Mouse (Mus musculus) gastrocnemius, postnatal 36 days (tissue): Measurements from ENCODE around the gene Sqor. TPM values are rescaled to one million over a fixed set of nuclear protein-coding genes. Genes with fewer than 3 reads are reported as not detected.

Experiments
- DNase-seq, 2 experiments: peaks; one replicate each; pipeline ENCODE4 v3.0.0; 2022
- intact Hi-C: fragments of 180-260 bp; cut with DNase I; formaldehyde crosslinking; loops from one replicate; pipeline ENCODE4 v1.15.1; 2025
- total RNA-seq, 2 experiments: library from RNA; stranded (reverse); gene quantifications; 2 replicates each; pipeline ENCODE4 v1.2.3; 2021

The Sqor gene
- total RNA-seq, 2 experiments from 2014 or later = 25.2 to 25.4 TPM

- DNase-seq = no peak
- intact Hi-C loops = no loop called here
These were observed 16.7 kb downstream of the Sqor start for GRCm38 (mm10) chr2:122781590-122782356.

DNA sequence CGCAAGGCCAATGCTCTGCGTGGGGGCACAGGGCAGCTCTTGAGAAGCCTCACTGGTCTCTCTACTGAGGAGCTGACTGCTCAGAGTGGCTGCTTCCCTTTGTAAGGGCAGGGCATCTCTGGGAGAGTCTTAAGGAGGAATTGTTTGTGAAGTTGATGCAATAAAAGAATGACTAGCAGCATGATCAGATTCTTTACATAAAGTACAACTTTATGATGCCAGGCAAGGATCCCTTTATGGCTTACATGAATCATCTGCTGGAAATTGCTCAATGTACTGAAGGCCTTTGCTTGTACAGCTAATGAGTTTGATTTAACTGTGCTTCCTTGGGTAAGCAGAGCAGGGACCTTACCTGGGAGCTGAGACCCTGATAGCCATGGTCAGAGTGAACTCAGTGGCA is 18.7 kb downstream of the Sqor start:
- no peak for DNase-seq
- intact Hi-C loops = no loop called here

DNA sequence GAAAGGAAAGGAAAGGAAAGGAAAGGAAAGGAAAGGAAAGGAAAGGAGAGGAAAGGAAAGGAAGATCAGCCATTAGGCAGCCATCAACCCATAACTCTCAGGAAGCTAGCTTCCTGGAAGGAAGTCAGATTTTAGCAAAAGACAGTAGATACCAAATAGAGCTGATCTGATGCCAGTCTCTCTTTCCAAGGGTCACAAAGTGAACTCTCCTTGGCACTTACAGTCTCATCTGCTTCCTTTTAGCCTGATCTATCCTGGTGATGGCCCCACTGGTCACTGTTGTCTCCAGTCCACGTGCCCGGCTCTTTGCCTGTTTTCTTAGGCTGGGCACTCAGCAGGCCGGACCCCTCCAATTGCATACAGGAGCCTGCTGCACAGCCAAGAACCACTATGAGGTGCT is 19.7 kb downstream of the Sqor start:
- intact Hi-C loops = no loop called here
- no peak for DNase-seq

DNA sequence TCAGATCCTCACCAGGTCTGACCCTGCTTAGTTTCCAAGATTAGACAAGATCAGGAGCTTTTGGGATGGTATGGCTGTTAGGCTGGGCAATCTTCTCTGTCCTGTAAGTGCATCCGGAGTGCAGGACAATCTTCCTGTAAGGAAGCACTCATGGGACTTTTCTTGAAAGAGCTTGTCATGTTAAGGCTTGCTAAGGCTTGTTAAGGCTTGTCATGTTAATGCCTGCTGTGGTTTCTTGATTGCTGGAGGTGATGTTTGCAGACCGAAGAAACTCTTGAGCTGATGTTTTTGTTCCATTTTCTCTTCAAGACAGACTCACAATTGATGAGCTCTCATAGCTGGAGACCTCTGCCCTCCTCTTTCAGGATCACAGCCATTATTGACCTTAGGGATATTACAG is 21.1 kb downstream of the Sqor start:
- intact Hi-C loops = no loop called here
- no peak for DNase-seq

DNA sequence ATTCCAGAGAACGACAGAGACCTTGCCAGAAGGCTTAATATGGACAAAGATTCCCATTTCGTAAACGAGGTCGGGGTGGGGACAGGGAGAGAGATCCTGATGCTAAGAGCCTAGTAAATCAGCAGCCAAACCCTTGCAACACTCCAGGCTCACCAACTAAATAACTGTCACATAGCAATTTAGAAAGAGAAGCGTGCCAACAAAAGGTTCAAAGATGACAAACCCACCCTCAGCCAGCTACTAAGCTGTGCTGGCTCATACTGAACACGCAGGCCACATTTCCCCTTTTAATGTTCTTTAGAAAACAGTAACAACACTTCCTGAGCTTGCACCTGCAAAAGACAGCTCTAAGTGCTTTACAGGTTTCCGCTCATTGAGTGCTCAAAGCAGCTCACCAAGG is 24.3 kb downstream of the Sqor start:
- no peak for DNase-seq

GRCm38 (mm10) chr2:122789730-122790129 is 24.7 kb downstream of the Sqor start:
- intact Hi-C loops = no loop called here

More for the DNA sequence above, 24.3 kb downstream of the Sqor start:
- intact Hi-C loops = no loop called here

GRCm38 (mm10) chr2:122804392-122804791 is 39.4 kb downstream of the Sqor start:
- intact Hi-C loops = no loop called here
- no peak for DNase-seq

More at GRCm38 (mm10) chr2:122789730-122790129, 24.7 kb downstream of the Sqor start:
- no peak for DNase-seq

DNA sequence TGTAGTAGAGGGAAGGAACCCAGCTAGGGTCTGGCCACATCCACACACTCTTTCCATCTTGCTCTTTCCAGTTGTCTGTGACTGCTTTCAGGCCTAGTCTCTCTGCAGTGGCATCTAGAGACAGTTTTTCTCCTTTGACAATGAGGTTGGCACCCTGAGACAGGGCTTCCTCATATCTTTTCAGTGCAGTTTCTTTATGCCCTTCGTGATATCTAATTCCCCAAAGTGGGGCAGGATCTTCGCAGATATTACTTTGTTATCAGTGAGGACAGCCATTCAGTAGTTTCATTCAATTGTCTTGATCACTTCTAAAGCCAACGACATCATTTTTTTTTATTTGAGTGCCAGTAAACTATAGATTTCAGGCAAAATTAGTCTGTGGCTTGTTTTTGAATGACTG is 41.0 kb downstream of the Sqor start:
- DNase-seq = no peak
- intact Hi-C loops = no loop called here

DNA sequence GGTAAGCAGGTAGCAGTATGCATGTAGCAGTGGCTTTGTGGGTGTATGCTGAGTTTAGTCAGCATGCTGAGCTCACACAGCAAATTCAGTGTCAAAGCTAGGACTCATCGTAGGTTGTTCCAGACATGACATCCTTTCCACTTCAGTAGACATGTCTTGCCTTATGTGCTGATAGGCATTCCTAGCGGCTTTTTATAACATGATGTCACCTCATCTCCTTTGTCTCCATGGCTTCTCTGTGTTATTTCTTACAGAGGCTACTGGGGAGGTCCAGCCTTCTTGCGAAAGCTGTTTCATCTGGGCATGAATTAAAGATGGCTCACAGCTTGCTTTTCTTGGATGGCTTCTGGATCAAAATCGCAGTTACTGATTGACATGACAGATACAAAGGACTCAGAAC is 44.0 kb downstream of the Sqor start:
- no peak for DNase-seq
- intact Hi-C loops = no loop called here

GRCm38 (mm10) chr2:122816986-122817385 is 51.9 kb downstream of the Sqor start:
- intact Hi-C loops = no loop called here
- DNase-seq = no peak

- no peak for DNase-seq
- intact Hi-C loops = no loop called here
These were observed 56.2 kb downstream of the Sqor start for GRCm38 (mm10) chr2:122821246-122821645.

DNA sequence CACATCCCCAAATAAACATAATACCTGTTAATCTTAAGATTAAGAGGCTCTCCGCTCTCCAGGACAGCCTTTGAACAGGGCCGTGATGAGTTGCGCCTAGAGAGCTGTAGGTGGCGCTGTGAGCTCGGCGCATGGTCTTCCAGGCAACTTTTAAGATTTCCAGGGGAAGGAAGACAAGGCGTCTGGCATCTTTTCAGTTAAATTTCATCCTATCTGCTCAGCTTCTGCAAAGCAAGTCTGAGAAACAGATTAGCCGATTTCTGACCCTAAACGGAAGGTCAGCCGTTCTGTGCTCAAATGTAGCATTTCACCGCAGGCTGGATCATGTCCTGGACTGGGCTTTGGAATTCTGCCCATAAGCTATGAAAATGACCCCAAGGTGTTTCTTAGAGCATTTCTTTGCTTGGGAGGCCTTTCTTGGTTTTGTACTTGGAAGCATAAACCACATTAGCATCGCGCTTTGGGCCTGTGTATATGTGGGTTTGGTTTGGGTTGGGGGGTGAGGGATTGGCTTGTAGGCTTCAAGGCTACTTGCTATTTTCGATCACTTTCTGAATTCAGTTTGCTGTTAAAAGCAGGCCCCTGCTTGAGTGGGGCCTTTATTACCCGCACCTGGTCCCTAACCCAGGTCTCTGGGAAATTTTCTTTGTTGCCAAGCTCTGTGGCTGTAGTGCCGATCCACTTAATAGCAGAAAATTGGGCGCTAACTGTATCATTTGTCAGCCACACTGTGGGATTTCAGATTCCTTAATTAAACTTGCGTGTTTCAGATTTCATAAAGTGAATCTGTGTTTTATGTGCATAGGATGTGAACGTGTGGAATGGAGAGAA is 60.6 kb downstream of the Sqor start:
- no peak for DNase-seq
- intact Hi-C loops = no loop called here

DNA sequence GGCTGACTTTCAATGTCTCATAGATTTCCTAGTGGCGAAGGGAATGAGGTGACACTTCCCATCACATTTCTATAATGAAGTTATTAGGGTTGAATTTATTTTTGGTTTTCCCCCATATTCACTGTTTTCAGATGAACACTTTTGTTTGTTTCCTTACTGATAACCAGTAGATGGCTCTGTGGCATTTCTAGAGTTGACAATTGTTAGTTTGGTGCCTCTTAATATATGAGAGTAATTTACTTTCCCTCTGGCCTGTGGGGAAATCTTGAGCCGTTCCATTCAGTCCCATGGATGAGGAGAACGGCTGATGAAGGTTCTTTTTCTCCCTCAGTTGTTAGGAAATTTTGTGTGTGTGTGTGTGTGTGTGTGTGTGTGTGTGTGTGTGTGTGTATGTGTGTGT is 61.3 kb downstream of the Sqor start:
- DNase-seq = no peak
- intact Hi-C loops = no loop called here

DNA sequence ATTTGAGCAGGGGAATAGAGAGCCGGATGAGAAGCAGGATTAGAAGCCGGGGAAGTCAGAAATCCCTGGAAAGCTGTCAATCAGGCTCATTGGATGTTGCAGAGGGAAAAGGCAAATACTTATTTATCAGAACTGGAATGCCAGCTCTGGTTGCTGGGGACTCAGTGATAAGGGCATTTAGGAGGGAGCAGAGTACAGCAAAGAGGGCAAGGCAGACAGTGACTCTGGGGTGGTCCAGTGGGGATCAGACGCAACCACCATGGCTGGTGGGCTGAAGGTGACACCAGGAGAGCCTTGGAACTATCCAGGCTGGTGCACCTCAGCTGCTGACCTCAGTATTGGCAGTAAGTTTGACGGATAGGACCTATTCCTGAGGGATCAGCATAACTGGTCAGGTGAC is 89.6 kb downstream of the Sqor start:
- intact Hi-C loops = no loop called here
- no peak for DNase-seq

GRCm38 (mm10) chr2:122855354-122855753 is 90.3 kb downstream of the Sqor start:
- no peak for DNase-seq
- intact Hi-C loops = no loop called here

Other genes with a start within 250 kb of the Sqor start
- gene Gatm, start 153.9 kb upstream of the Sqor start, total RNA-seq = 1 to 10 TPM; 5.6 to 9.1 TPM
- gene AA467197, start 128.3 kb upstream of the Sqor start, total RNA-seq = under 1 TPM in 1 of 2 experiments, not detected in 1; 0.56 TPM
- 10 to 100 TPM; 12.1 to 12.4 TPM for gene Slc30a4, start 62.6 kb upstream of the Sqor start, total RNA-seq
- 10 to 100 TPM; 16.0 to 16.8 TPM for gene Bloc1s6, start 26.7 kb upstream of the Sqor start, total RNA-seq